Mouse (Mus musculus) stomach, postnatal 0 days (tissue): ENCODE measurements around the gene Grk6. TPM values are rescaled to one million over a fixed set of nuclear protein-coding genes. Genes with fewer than 3 reads are reported as not detected.

Experiments used
- ATAC-seq: fragments of 200-750 bp; cut with Nextera tagmentation; 2 replicates; pipeline ENCODE4 v1.8.0; 2017; ENCODE audit not compliant: low FRiP score, low TSS enrichment
- DNase-seq: peaks from one replicate; pipeline ENCODE4 v3.0.0-alpha.2; 2016; ENCODE audit warnings: low spot score
- H3K27ac ChIP-seq: fragments of 300-500 bp; sonication (generic); replicated peaks from 2 replicates; pipeline ENCODE4 v1.5.1; 2014; ENCODE audit warnings: mild to moderate bottlenecking, control low read depth
- H3K27me3 ChIP-seq: fragments of 300-500 bp; sonication (generic); 2 replicates; pipeline ENCODE4 v1.6.1; 2014; ENCODE audit warnings: low read length; ENCODE audit not compliant: control insufficient read depth, insufficient read depth
- H3K36me3 ChIP-seq: fragments of 300-500 bp; sonication (generic); 2 replicates; pipeline ENCODE4 v1.6.1; 2014; ENCODE audit warnings: low read length, mixed read lengths; ENCODE audit not compliant: control insufficient read depth, insufficient read depth
- H3K4me1 ChIP-seq: fragments of 300-500 bp; sonication (generic); replicated peaks from 2 replicates; pipeline ENCODE4 v1.6.1; 2014; ENCODE audit warnings: antibody characterized with exemption; ENCODE audit not compliant: control insufficient read depth, insufficient read depth
- H3K4me2 ChIP-seq: fragments of 300-500 bp; sonication (generic); replicated peaks from 2 replicates; pipeline ENCODE4 v1.6.1; 2014; ENCODE audit warnings: low read depth, mild to moderate bottlenecking, control low read depth, moderate library complexity
- H3K4me3 ChIP-seq: fragments of 300-500 bp; sonication (generic); 2 replicates; pipeline ENCODE4 v1.5.1; 2014; ENCODE audit warnings: low read depth, low read length, control low read depth
- H3K9ac ChIP-seq: fragments of 300-500 bp; sonication (generic); 2 replicates; pipeline ENCODE4 v1.6.1; 2014; ENCODE audit warnings: mild to moderate bottlenecking, low read length, control low read depth, mixed read lengths
- H3K9me3 ChIP-seq: fragments of 300-500 bp; sonication (generic); 2 replicates; pipeline ENCODE4 v1.6.1; 2016; ENCODE audit warnings: low read length; ENCODE audit not compliant: control insufficient read depth
- CTCF ChIP-seq: IDR thresholded peaks from 2 replicates; pipeline ENCODE4 v1.5.1; 2016; ENCODE audit warnings: antibody characterized with exemption, low read depth, mild to moderate bottlenecking, moderate library complexity
- EP300 ChIP-seq: optimal IDR thresholded peaks from 2 replicates; pipeline ENCODE3; 2016; ENCODE audit warnings: antibody characterized with exemption
- WGBS: fragments of 180-500 bp; shearing (Covaris S2); extraction: QIAGEN DNeasy Blood & Tissue Kit; methylation state at CpG from one replicate; pipeline ENCODE4 v1.1.7; 2014; 5-methylcytosine and 5-hydroxymethylcytosine counted together
- polyA plus RNA-seq: library from polyadenylated mRNA; unstranded; fragments of >200 nt; fragmentation: Nextera tagmentation; extraction: Ambion mirVana; gene quantifications from 2 replicates; pipeline ENCODE4 v1.2.1, GENCODE M21; 2015

Gene Grk6
- polyA plus RNA-seq, 1 experiment from 2014 or later = 17.7 TPM

GRCm38 (mm10) chr13:55450511-55450980, 5.7 kb downstream of the Grk6 start:
- DNase-seq = no peak
- no peak overlapping the region for H3K4me3 ChIP-seq
- no peak overlapping the region for H3K4me2 ChIP-seq
- H3K9me3 ChIP-seq = no peaks in the 10 kb centered on the region
- no peaks in the 10 kb centered on the region; the same call in 1 of the 2 replicates for H3K4me1 ChIP-seq
- 87% methylated on average over 11 of the region's 11 CpGs for WGBS
- H3K9ac ChIP-seq = no peak overlapping the region
- no peak for ATAC-seq
- H3K36me3 ChIP-seq = peaks cover 15% of the 10 kb centered on the region
- no peaks in the 10 kb centered on the region for H3K27me3 ChIP-seq
- 0 out of 2 replicates have a peak overlapping the region, but pooled peaks have one; percentile 4 for H3K27ac ChIP-seq
- no peak for TF ChIP-seq EP300
- no peak for TF ChIP-seq CTCF

- no peak for DNase-seq
- Histone ChIP-seq H3K4me1 (no peaks in the 10 kb centered on the region; the same call in 1 of the 2 replicates), H3K9me3 (no peaks in the 10 kb centered on the region), H3K4me3 (no peak overlapping the region), H3K9ac (no peak overlapping the region), H3K27me3 (no peaks in the 10 kb centered on the region), H3K36me3 (peaks cover 15% of the 10 kb centered on the region), H3K27ac (0 out of 2 replicates have a peak overlapping the region, but pooled peaks have one; percentile 25), H3K4me2 (no peak overlapping the region)
- 79% methylated on average over 10 of the region's 10 CpGs for WGBS
- TF ChIP-seq EP300 = no peak
- TF ChIP-seq CTCF = no peak
- ATAC-seq = no peak
Measured at GRCm38 (mm10) chr13:55451296-55451695, 6.4 kb downstream of the Grk6 start.

GRCm38 (mm10) chr13:55451785-55452549, 7.1 kb downstream of the Grk6 start:
- H3K27me3 ChIP-seq = no peaks in the 10 kb centered on the region
- no peak overlapping the region for H3K4me3 ChIP-seq
- H3K27ac ChIP-seq = 0 out of 2 replicates have a peak overlapping the region, but pooled peaks have one; percentile 25
- H3K9me3 ChIP-seq = no peaks in the 10 kb centered on the region
- no peak overlapping the region for H3K4me2 ChIP-seq
- peaks cover 15% of the 10 kb centered on the region for H3K36me3 ChIP-seq
- no peak overlapping the region for H3K9ac ChIP-seq
- TF ChIP-seq CTCF (no peak), EP300 (no peak)
- DNase-seq (peak; percentile 73), ATAC-seq (peak; percentile 59)
- H3K4me1 ChIP-seq = no peaks in the 10 kb centered on the region
- 71% methylated on average over 16 of the region's 16 CpGs for WGBS

- Histone ChIP-seq H3K27me3 (no peaks in the 10 kb centered on the region), H3K27ac (no peak overlapping the region), H3K4me2 (no peak overlapping the region), H3K36me3 (peaks cover 10% of the 10 kb centered on the region), H3K9me3 (no peaks in the 10 kb centered on the region), H3K9ac (no peak overlapping the region), H3K4me1 (0 out of 2 replicates have a peak, but pooled peaks cover 5% of the 10 kb centered on the region), H3K4me3 (no peak overlapping the region)
- no peak for TF ChIP-seq CTCF
- no peak for TF ChIP-seq EP300
- no peak for DNase-seq
- WGBS = 49% methylated on average over 2 of the region's 2 CpGs
- no peak for ATAC-seq
Measured at GRCm38 (mm10) chr13:55462965-55463364, 18.1 kb downstream of the Grk6 start.

GRCm38 (mm10) chr13:55463399-55464026, 18.6 kb downstream of the Grk6 start:
- Histone ChIP-seq H3K4me3 (peak overlapping the region; percentile 55), H3K27ac (no peak overlapping the region), H3K9ac (peak overlapping the region; percentile 65; the same call in 1 of the 2 replicates), H3K4me2 (peak overlapping the region; percentile 96), H3K36me3 (peaks cover 6% of the 10 kb centered on the region), H3K4me1 (0 out of 2 replicates have a peak, but pooled peaks cover 5% of the 10 kb centered on the region), H3K9me3 (no peaks in the 10 kb centered on the region), H3K27me3 (no peaks in the 10 kb centered on the region)
- WGBS = 14% methylated on average over 14 of the region's 14 CpGs
- ATAC-seq (0 out of 2 replicates have a peak, but pooled peaks have one; percentile 1), DNase-seq (no peak)
- TF ChIP-seq CTCF (no peak), EP300 (no peak)
